Mouse (Mus musculus) ES-CJ7 (cell line): ENCODE results near the gene Ccl27a.
"Not testable (repeated sequence)": the region's sequence is repeated elsewhere in the genome, so short reads cannot be mapped to it uniquely, and the experiment has no call there.

Experiments used
- DNase-seq: peaks from one replicate; pipeline ENCODE4 v3.0.0; 2011; ENCODE audit warnings: low read depth, low spot score

The Ccl27a gene

GRCm38 (mm10) chr4:41774002-41774401, at the start of gene Ccl27a:
Ccl27a (minus strand) TSS chr4:41774247.
- not testable (repeated sequence) for DNase-seq

DNA sequence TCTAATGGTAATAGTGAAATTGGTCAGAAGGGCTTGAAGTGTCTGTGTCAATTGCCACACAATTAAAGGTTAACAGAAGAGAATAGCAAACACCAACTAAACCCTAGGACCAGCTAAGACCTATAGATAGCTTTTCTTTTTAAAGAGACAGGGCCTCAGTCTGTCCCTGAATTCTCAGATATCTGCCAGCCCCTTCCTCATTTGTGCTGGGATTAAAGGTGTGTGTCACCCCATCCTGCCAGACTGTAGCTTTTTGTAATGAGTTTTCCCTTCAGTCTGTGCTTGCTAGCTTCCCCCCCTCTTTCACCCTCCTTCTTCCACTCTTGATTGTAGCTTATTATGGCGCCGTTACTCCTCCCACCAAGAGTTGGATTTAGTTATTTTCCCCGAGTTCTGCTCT, 9.2 kb upstream of the Ccl27a start:
- not testable (repeated sequence) for DNase-seq

GRCm38 (mm10) chr4:41782711-41783110, 8.7 kb upstream of the Ccl27a start:
- not testable (repeated sequence) for DNase-seq

DNA sequence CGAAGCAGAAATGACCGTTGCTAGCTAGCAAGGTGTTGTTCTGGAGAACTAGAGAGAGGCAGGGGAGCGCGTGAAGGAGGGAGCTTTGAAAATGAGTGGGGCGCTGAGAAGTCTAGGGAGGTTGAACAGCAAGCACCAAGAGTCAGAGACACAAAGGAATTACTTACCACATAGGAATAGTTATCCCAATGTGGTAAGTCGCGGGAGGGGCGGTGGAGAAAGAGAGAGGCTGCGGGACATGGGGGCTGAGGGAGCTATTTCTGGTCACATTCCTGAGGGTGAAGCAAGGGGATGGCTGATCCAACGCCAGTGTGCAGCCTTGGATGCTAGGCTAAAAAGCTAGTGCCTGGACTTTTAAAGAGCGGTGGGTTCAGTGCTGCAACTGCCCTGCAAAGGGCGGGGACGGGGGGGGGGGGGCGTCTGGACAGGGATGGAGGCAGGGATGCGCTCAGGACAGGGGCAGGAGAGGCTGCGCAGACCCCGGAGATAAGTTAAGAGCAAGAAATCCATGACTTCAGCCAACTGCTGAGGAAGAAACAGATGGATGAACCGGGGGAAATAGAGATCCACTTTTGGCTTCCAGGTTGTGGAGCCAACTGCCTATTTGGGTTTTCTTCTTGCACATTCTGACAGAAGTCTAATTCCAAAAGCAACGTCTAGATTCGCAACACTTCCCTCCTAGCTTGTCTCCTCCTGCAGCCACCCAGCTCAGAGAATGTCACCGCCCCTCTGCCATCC, 7.9 kb upstream of the Ccl27a start:
- not testable (repeated sequence) for DNase-seq

- not testable (repeated sequence) for DNase-seq
These were observed 7.2 kb upstream of the Ccl27a start for GRCm38 (mm10) chr4:41781271-41781670.

DNA sequence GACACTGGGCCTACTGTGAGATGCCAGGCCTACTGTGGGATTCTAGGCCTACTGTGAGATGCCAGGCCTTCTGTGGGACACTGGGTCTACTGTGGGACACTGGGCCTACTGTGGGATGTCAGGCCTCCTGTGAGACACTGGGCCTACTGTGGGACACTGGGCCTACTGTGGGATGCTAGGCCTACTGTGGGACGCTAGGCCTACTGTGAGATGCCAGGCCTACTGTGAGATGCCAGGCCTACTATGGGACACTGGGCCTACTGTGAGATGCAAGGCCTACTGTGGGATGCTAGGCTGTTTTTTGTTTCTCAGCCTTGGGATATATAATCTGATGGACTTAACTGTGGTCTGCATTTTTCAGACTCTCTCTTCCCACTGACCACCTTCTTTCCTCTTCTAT, 1.8 kb upstream of the Ccl27a start:
- not testable (repeated sequence) for DNase-seq

- DNase-seq = not testable (repeated sequence)
These were observed 459 bp upstream of the Ccl27a start for GRCm38 (mm10) chr4:41774506-41774905.

DNA sequence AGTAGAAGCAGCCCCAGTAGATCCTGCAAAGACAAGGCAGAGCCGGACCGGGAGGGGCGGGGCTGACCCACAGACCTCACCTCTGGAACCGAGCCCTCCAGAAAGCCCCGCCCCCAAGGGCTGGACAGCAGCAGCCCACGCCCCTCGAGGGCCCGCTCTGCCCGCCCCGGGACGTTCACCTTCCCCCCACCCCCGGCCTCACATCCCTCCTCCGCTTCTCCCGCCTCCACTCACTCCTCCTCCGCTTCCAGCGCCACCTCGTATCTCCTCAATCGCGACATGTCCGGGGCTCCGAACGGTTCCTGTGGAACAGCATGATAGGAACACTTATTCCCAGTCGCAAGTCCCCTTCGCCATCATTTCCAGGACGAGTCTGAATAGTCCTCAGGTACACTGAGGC, 545 bp downstream of the Ccl27a start:
- peak; percentile 48 for DNase-seq

- DNase-seq = peak; percentile 15
These were observed 1.1 kb downstream of the Ccl27a start for GRCm38 (mm10) chr4:41772946-41773345.

DNA sequence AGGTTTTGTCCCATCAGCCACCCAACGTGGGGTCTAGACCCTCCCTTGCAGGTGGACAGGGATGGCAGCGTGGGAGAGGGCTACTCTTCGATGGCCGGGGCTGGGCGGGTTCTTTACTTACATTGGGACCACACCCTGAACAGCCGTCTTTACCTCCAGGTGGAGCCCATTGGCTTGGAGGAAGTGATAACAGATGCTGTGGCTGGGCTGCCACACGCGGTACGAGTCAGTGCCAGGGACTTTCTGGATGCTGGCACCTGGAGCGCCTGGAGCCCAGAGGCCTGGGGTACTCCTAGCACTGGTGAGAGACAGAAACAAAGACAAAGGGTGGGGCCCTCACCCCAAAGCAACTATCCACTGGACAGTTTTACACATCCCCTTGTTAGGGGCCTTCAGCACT, 6.7 kb downstream of the Ccl27a start:
- not testable (repeated sequence) for DNase-seq

DNA sequence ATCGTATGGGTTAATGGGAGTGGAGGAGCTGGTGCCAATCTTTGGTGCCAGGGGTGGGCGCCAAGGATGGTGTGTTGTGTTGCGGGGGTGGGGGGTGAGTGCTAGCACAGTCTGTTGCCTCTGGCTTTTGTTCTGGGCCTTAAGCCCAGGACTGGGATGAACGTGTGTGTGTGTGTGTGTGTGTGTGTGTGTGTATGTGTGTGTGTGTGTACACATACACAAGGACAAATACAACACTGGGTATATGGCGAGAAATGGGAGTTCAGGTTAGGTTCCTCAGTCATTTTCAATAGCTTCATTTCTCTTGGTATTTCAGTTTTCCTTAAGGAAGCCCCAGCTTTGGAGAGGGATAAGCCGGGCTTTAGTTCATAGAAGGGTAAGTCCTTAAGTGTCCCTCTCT, 10.9 kb downstream of the Ccl27a start:
- not testable (repeated sequence) for DNase-seq

GRCm38 (mm10) chr4:41762688-41763114, 11.3 kb downstream of the Ccl27a start:
- DNase-seq = not testable (repeated sequence)

- DNase-seq = no peak
These were observed 11.9 kb downstream of the Ccl27a start for GRCm38 (mm10) chr4:41762099-41762687.

GRCm38 (mm10) chr4:41761680-41762079, 12.4 kb downstream of the Ccl27a start:
- DNase-seq = no peak

DNA sequence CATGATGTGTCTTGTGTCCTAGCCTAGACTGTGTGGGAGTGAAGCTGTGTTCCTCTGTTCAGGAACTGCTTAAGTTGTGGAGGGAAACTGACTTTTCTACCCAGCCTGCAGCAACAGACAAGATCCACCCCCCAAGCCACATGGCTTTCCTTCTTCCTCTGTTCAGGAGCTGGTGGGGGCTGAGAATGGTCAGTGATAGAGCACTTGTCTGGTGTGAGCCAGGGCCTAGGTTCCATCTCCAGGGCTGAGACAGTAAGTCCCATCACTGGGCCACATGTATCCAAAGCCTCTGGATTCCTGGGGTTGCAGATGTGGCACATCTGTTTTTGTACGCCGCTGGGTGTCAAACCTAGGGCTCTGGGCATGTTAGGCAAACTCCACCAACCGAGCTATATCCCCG, 13.1 kb downstream of the Ccl27a start:
- DNase-seq = no peak

- DNase-seq = peak; percentile 90
These were observed 13.7 kb downstream of the Ccl27a start for GRCm38 (mm10) chr4:41760288-41760721.

GRCm38 (mm10) chr4:41759656-41760287, 14.3 kb downstream of the Ccl27a start:
- no peak for DNase-seq

GRCm38 (mm10) chr4:41759206-41759605, 14.8 kb downstream of the Ccl27a start:
- no peak for DNase-seq

GRCm38 (mm10) chr4:41758701-41759100, 15.3 kb downstream of the Ccl27a start:
- DNase-seq = no peak

DNA sequence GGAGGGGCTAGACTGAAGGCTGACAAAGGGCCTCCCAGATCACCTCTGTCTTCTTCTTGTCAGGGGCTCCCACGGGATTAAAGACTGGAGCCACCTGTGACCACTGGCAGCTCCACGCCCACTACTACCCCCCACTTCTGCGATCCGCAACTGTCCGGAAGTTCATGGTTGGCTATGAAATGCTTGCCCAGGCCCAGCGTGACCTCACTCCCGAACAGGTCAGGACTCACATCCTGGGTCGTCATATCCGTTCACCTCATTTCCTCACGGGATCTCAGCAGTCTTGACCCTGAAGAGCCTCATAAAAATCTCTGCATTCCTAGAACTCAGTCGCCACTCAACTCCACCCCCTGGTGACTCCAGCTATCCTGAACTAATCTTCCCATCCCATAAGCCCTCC, 16.0 kb downstream of the Ccl27a start:
- DNase-seq = no peak

DNA sequence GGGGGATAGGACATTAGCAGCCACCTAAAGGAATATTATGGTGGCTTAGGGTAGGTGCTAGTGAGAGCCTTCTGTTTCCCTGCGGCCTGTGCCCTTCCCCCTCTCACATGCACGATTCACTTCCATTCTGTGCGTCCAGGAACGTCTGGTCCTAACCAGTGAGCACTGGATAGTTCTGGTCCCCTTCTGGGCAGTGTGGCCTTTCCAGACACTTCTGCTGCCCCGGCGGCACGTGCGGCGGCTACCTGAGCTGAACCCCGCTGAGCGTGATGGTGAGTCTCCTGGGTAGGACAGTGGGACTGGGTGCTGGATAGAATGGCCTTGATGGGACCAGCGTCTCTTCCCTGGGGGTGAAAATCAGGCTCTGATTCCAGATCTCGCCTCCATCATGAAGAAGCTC, 16.7 kb downstream of the Ccl27a start:
- DNase-seq = no peak

- no peak for DNase-seq
These were observed 17.6 kb downstream of the Ccl27a start for GRCm38 (mm10) chr4:41756440-41756839.
